Mouse (Mus musculus) stomach, postnatal 0 days (tissue): ENCODE data around the gene Gm21897.

Source experiments
- CTCF ChIP-seq: IDR thresholded peaks from 2 replicates; pipeline ENCODE4 v1.5.1; 2016; ENCODE audit warnings: antibody characterized with exemption, low read depth, mild to moderate bottlenecking, moderate library complexity
- EP300 ChIP-seq: optimal IDR thresholded peaks from 2 replicates; pipeline ENCODE3; 2016; ENCODE audit warnings: antibody characterized with exemption

DNA sequence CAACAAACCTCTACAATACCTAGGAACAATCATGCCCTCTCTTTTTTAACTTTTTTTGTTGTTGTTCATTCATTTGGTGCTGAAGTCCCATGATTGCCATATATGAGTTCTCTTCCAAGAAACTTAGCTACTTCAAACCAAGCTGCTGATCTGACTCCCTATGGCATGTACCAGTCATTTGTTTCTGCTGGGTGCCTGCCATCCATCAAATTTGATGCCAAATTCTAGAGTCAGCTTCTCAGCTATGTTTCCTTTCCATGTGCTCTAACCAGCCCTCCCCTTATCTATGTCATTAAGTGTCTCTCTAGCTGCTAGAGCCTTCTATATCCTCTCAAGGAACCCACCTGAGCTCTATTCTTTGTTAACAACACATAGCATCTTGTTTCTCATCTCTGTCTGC is 39.8 kb upstream of the Gm21897 start:
- TF ChIP-seq CTCF (no peak), EP300 (no peak)
